Mouse (Mus musculus): ENCODE measurements at regions not wholly inside any gene's neighbourhood (a gene's known extent, or its start where the extent isn't known, plus 50 kb on each side); places are given as distances from the start of the nearest gene placed in this dataset.

- no peak for TF ChIP-seq MYOG (IDR thresholded peaks at IDR 0.05; ENCODE audit: control insufficient read depth, extremely low read depth, insufficient read length)
- TF ChIP-seq USF1 (IDR thresholded peaks at IDR 0.05; ENCODE audit: low read depth), result no peak
- TF ChIP-seq MAX (IDR thresholded peaks at IDR 0.05), result no peak
- TF ChIP-seq CEBPB (IDR thresholded peaks at IDR 0.05; ENCODE audit: low read depth), result no peak
- no peak for TF ChIP-seq FOSL1 (IDR thresholded peaks at IDR 0.05; ENCODE audit: insufficient read depth, low read length, poor library complexity, severe bottlenecking)
- TF ChIP-seq CTCF (IDR thresholded peaks at IDR 0.05; ENCODE audit: control insufficient read depth, insufficient read depth, insufficient read length), result no peak
- no peak for TF ChIP-seq MYOD1 (IDR thresholded peaks at IDR 0.05; ENCODE audit: control insufficient read depth, insufficient read length, low read depth)
- Histone ChIP-seq H3K27me3 (ENCODE audit: control insufficient read depth, insufficient read depth, insufficient read length) (no peaks in the 10 kb centered on the region), H3K4me3 (ENCODE audit: insufficient read depth, poor library complexity, severe bottlenecking) (no peak overlapping the region), H3K79me3 (ENCODE audit: low read depth) (no peaks in the 10 kb centered on the region), H3K36me3 (ENCODE audit: control insufficient read depth, insufficient read depth) (no peaks in the 10 kb centered on the region), H3ac (ENCODE audit: control insufficient read depth, insufficient read length, low read depth) (no peak overlapping the region), H3K79me2 (ENCODE audit: control insufficient read depth, insufficient read depth) (no peaks in the 10 kb centered on the region)
Measured at GRCm38 (mm10) chr1:81594183-81594515, 517.4 kb downstream of the Nyap2 start.

DNA sequence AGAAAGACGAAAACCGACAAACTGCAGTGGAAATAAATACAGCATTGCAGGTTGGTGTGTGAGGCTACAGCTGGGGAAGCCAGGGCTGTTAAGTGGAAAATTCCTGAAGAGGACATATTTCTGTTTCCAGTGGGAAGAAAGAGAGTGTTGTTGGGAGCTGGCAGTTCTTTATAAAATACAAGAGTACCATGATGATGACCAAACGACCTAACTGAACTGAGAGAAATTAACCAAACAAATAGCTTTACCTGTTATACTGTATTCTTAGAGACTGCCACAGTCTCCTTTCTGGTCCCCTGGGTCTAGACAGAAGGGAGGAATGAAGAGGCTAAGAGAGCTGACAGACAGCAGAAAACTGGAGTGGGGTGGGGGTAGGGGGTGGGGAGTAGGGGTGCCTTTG, 517.9 kb downstream of the Nyap2 start:
- no peaks in the 10 kb centered on the region for H3K27me3 ChIP-seq (ENCODE audit: control insufficient read depth, insufficient read depth, insufficient read length)
- H3ac ChIP-seq (ENCODE audit: control insufficient read depth, insufficient read length, low read depth), result no peak overlapping the region
- H3K4me3 ChIP-seq (ENCODE audit: insufficient read depth, poor library complexity, severe bottlenecking), result no peak overlapping the region
- H3K79me3 ChIP-seq (ENCODE audit: low read depth), result no peaks in the 10 kb centered on the region
- TF ChIP-seq MAX (IDR thresholded peaks at IDR 0.05), result no peak
- no peak for TF ChIP-seq MYOG (IDR thresholded peaks at IDR 0.05; ENCODE audit: control insufficient read depth, extremely low read depth, insufficient read length)
- TF ChIP-seq CEBPB (IDR thresholded peaks at IDR 0.05; ENCODE audit: low read depth), result no peak
- no peaks in the 10 kb centered on the region for H3K36me3 ChIP-seq (ENCODE audit: control insufficient read depth, insufficient read depth)
- no peaks in the 10 kb centered on the region for H3K79me2 ChIP-seq (ENCODE audit: control insufficient read depth, insufficient read depth)

GRCm38 (mm10) chr1:81608772-81609171, 532.0 kb downstream of the Nyap2 start:
- H3K36me3 ChIP-seq (ENCODE audit: control insufficient read depth, insufficient read depth), result no peaks in the 10 kb centered on the region
- H3ac ChIP-seq (ENCODE audit: control insufficient read depth, insufficient read length, low read depth), result no peak overlapping the region
- no peaks in the 10 kb centered on the region for H3K79me3 ChIP-seq (ENCODE audit: low read depth)
- H3K4me3 ChIP-seq (ENCODE audit: insufficient read depth, poor library complexity, severe bottlenecking), result no peak overlapping the region
- TF ChIP-seq CEBPB (IDR thresholded peaks at IDR 0.05; ENCODE audit: low read depth), result no peak
- TF ChIP-seq MYOD1 (IDR thresholded peaks at IDR 0.05; ENCODE audit: control insufficient read depth, insufficient read length, low read depth), result no peak
- no peaks in the 10 kb centered on the region for H3K27me3 ChIP-seq (ENCODE audit: control insufficient read depth, insufficient read depth, insufficient read length)
- no peaks in the 10 kb centered on the region for H3K79me2 ChIP-seq (ENCODE audit: control insufficient read depth, insufficient read depth)

DNA sequence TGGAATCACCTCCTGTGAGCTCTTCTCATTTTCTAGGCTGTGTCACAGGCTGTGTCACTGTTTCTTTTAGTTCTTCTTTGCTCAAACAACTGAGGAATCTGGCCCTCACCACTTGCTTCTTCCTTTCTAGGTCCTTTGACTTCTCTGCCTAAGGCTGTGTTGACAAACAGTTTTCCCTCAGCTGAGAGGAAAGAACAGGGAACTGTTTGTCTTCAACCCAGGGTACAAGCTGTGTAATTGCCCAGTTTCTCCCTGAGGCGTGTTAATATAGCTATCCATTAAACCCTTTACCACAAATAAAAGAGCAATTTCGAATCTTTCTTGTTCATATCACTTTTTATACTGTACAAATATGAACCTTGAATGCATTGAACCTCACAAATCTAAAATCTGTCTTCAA, 542.1 kb downstream of the Nyap2 start:
- Histone ChIP-seq H3K4me3 (ENCODE audit: insufficient read depth, poor library complexity, severe bottlenecking) (no peak overlapping the region), H3K79me3 (ENCODE audit: low read depth) (no peaks in the 10 kb centered on the region), H3K79me2 (ENCODE audit: control insufficient read depth, insufficient read depth) (no peaks in the 10 kb centered on the region), H3K36me3 (ENCODE audit: control insufficient read depth, insufficient read depth) (no peaks in the 10 kb centered on the region), H3ac (ENCODE audit: control insufficient read depth, insufficient read length, low read depth) (no peak overlapping the region), H3K27me3 (ENCODE audit: control insufficient read depth, insufficient read depth, insufficient read length) (no peaks in the 10 kb centered on the region)
- TF ChIP-seq CEBPB (IDR thresholded peaks at IDR 0.05; ENCODE audit: low read depth), result no peak
- no peak for TF ChIP-seq MYOG (IDR thresholded peaks at IDR 0.05; ENCODE audit: control insufficient read depth, extremely low read depth, insufficient read length)
- no peak for TF ChIP-seq USF1 (IDR thresholded peaks at IDR 0.05; ENCODE audit: low read depth)
- no peak for TF ChIP-seq FOSL1 (IDR thresholded peaks at IDR 0.05; ENCODE audit: insufficient read depth, low read length, poor library complexity, severe bottlenecking)
- no peak for TF ChIP-seq MYOD1 (IDR thresholded peaks at IDR 0.05; ENCODE audit: control insufficient read depth, insufficient read length, low read depth)
- TF ChIP-seq MAX (IDR thresholded peaks at IDR 0.05), result no peak
- TF ChIP-seq CTCF (IDR thresholded peaks at IDR 0.05; ENCODE audit: control insufficient read depth, insufficient read depth, insufficient read length), result no peak

GRCm38 (mm10) chr1:81624141-81624540, 547.4 kb downstream of the Nyap2 start:
- Histone ChIP-seq H3K27me3 (ENCODE audit: control insufficient read depth, insufficient read depth, insufficient read length) (no peaks in the 10 kb centered on the region), H3K79me3 (ENCODE audit: low read depth) (no peaks in the 10 kb centered on the region), H3K4me3 (ENCODE audit: insufficient read depth, poor library complexity, severe bottlenecking) (no peak overlapping the region), H3K79me2 (ENCODE audit: control insufficient read depth, insufficient read depth) (no peaks in the 10 kb centered on the region), H3ac (ENCODE audit: control insufficient read depth, insufficient read length, low read depth) (no peak overlapping the region), H3K36me3 (ENCODE audit: control insufficient read depth, insufficient read depth) (no peaks in the 10 kb centered on the region)
- TF ChIP-seq MAX (IDR thresholded peaks at IDR 0.05) (no peak), MYOD1 (IDR thresholded peaks at IDR 0.05; ENCODE audit: control insufficient read depth, insufficient read length, low read depth) (no peak), MYOG (IDR thresholded peaks at IDR 0.05; ENCODE audit: control insufficient read depth, extremely low read depth, insufficient read length) (no peak), FOSL1 (IDR thresholded peaks at IDR 0.05; ENCODE audit: insufficient read depth, low read length, poor library complexity, severe bottlenecking) (no peak), USF1 (IDR thresholded peaks at IDR 0.05; ENCODE audit: low read depth) (no peak), CTCF (IDR thresholded peaks at IDR 0.05; ENCODE audit: control insufficient read depth, insufficient read depth, insufficient read length) (no peak)

DNA sequence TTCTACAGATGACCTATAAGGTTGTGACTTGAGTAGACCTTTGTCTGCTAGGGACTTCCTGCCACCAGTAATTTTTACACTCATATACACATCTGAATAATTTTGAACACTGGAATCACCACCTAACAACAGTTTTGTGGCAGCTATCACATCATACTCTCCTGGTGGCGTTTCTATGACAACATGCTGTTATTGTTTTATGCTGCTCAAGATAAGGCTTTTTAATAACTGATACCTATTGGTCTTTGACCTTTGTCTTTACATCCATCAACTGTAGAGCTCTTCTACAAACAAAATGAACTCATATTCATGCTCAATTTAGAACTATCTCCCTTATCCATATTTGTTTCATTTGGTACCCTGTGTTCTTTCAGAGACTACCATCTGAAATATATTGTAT, 556.0 kb downstream of the Nyap2 start:
- no peaks in the 10 kb centered on the region for H3K27me3 ChIP-seq (ENCODE audit: control insufficient read depth, insufficient read depth, insufficient read length)
- H3K4me3 ChIP-seq (ENCODE audit: insufficient read depth, poor library complexity, severe bottlenecking), result no peak overlapping the region
- H3K36me3 ChIP-seq (ENCODE audit: control insufficient read depth, insufficient read depth), result no peaks in the 10 kb centered on the region
- no peaks in the 10 kb centered on the region for H3K79me3 ChIP-seq (ENCODE audit: low read depth)
- H3ac ChIP-seq (ENCODE audit: control insufficient read depth, insufficient read length, low read depth), result no peak overlapping the region
- no peak for TF ChIP-seq FOSL1 (IDR thresholded peaks at IDR 0.05; ENCODE audit: insufficient read depth, low read length, poor library complexity, severe bottlenecking)
- no peak for TF ChIP-seq USF1 (IDR thresholded peaks at IDR 0.05; ENCODE audit: low read depth)
- TF ChIP-seq CTCF (IDR thresholded peaks at IDR 0.05; ENCODE audit: control insufficient read depth, insufficient read depth, insufficient read length), result no peak
- no peak for TF ChIP-seq MYOG (IDR thresholded peaks at IDR 0.05; ENCODE audit: control insufficient read depth, extremely low read depth, insufficient read length)
- no peak for TF ChIP-seq CEBPB (IDR thresholded peaks at IDR 0.05; ENCODE audit: low read depth)
- TF ChIP-seq MAX (IDR thresholded peaks at IDR 0.05), result no peak
- no peak for TF ChIP-seq MYOD1 (IDR thresholded peaks at IDR 0.05; ENCODE audit: control insufficient read depth, insufficient read length, low read depth)
- H3K79me2 ChIP-seq (ENCODE audit: control insufficient read depth, insufficient read depth), result no peaks in the 10 kb centered on the region
